ENCODE assay signal across 20 mouse cellular contexts in genomic region chr15:85405567-85405966, GRCm38 (mm10).
DNase-seq lines count a peak whose midpoint lies in the region; ATAC-seq and TF ChIP-seq lines count a peak whose summit lies in the region.
"Had no signal": no experiment of that assay in that cellular context is flagged by ENCODE, and none has a peak within 500 bp of the region (broad histone marks: within the 10 kb centered on the region; RNA-seq: fewer than 3 reads in every experiment).

No protein-coding gene starts in this region.

- H3K27me3 ChIP-seq in forebrain, embryonic 10.5 days (ENCODE audit: poor library complexity, severe bottlenecking): no peaks in the 10 kb centered on the region
- no peaks in the 10 kb centered on the region for H3K27me3 ChIP-seq in forebrain, embryonic 11.5 days (ENCODE audit: control insufficient read depth, insufficient read depth, low read length)
- no peaks in the 10 kb centered on the region for H3K27me3 ChIP-seq in lung, postnatal 0 days (replicated peaks; ENCODE audit: insufficient read depth, low read length)
- no peaks in the 10 kb centered on the region for H3K27me3 ChIP-seq in midbrain, embryonic 16.5 days (ENCODE audit: control insufficient read depth, insufficient read depth, low read depth, low read length)
- no peaks in the 10 kb centered on the region for H3K27me3 ChIP-seq in liver, postnatal 0 days (ENCODE audit: insufficient read depth, low read length)
- H3K27me3 ChIP-seq: heart, embryonic 12.5 days; limb, embryonic 15.5 days; stomach, embryonic 15.5 days had no signal

- DNase-seq in forebrain, embryonic 10.5 days (ENCODE audit: extremely low spot score, low spot score): no peak
- DNase-seq in forebrain, embryonic 11.5 days (ENCODE audit: low spot score): no peak
- peak; percentile 55 for DNase-seq in lung, postnatal 0 days (ENCODE audit: low spot score)
- no peak for DNase-seq in lung, postnatal 14 days
- peak; percentile 25 for DNase-seq in thymus, postnatal 4 days
- DNase-seq in thymus, postnatal 36 days: no peak
- DNase-seq in liver, postnatal 0 days: no peak
- DNase-seq: adrenal gland, postnatal 36 days; gastrocnemius, postnatal 14 days; heart, adult 18-20 months; heart, postnatal 14 days; kidney, adult 11 months; left cerebral cortex, postnatal 4 days had no signal

- no peak for TF ChIP-seq CTCF in lung, postnatal 0 days (IDR thresholded peaks at IDR 0.05)
- TF ChIP-seq CTCF in liver, postnatal 0 days (IDR thresholded peaks at IDR 0.05; ENCODE audit: low read depth): no peak

- H3K9me3 ChIP-seq in forebrain, embryonic 10.5 days: no peaks in the 10 kb centered on the region
- H3K9me3 ChIP-seq in forebrain, embryonic 11.5 days (ENCODE audit: control insufficient read depth, low read length): no peaks in the 10 kb centered on the region
- no peaks in the 10 kb centered on the region for H3K9me3 ChIP-seq in lung, postnatal 0 days (ENCODE audit: low read length)
- H3K9me3 ChIP-seq in midbrain, embryonic 16.5 days (replicated peaks; ENCODE audit: control insufficient read depth, low read length, poor library complexity, severe bottlenecking): no peaks in the 10 kb centered on the region
- no peaks in the 10 kb centered on the region for H3K9me3 ChIP-seq in liver, postnatal 0 days (ENCODE audit: low read length)
- H3K9me3 ChIP-seq: embryonic facial prominence, embryonic 10.5 days; heart, embryonic 12.5 days; limb, embryonic 15.5 days; stomach, embryonic 15.5 days had no signal

- peak; percentile 50; the same call in 1 of the 2 replicates for TF ChIP-seq EP300 in lung, postnatal 0 days (IDR thresholded peaks at IDR 0.05)
- no peak for TF ChIP-seq EP300 in liver, postnatal 0 days (IDR thresholded peaks at IDR 0.05; ENCODE audit: low read depth)

- 84% methylated on average over 3 of the region's 3 CpGs for WGBS in forebrain, embryonic 10.5 days
- WGBS in forebrain, embryonic 11.5 days: 83% methylated on average over 3 of the region's 3 CpGs
- 52% methylated on average over 3 of the region's 3 CpGs for WGBS in lung, postnatal 0 days
- WGBS in midbrain, embryonic 16.5 days: 74% methylated on average over 3 of the region's 3 CpGs
- 68% methylated on average over 3 of the region's 3 CpGs for WGBS in liver, postnatal 0 days (ENCODE audit: insufficient replicate concordance)

- H3K4me3 ChIP-seq in forebrain, embryonic 10.5 days: no peak overlapping the region
- H3K4me3 ChIP-seq in forebrain, embryonic 11.5 days (ENCODE audit: low read depth, low read length): no peak overlapping the region
- no peak overlapping the region for H3K4me3 ChIP-seq in lung, postnatal 0 days (ENCODE audit: low read depth, low read length)
- no peak overlapping the region for H3K4me3 ChIP-seq in midbrain, embryonic 16.5 days (ENCODE audit: low read depth, low read length)
- H3K4me3 ChIP-seq in liver, postnatal 0 days (ENCODE audit: low read depth, low read length): no peak overlapping the region
- H3K4me3 ChIP-seq: embryonic facial prominence, embryonic 10.5 days; heart, embryonic 12.5 days; limb, embryonic 15.5 days; stomach, embryonic 15.5 days had no signal

- H3K27ac ChIP-seq in forebrain, embryonic 10.5 days: 0 out of 2 replicates have a peak overlapping the region, but pooled peaks have one; percentile 6
- no peak overlapping the region for H3K27ac ChIP-seq in forebrain, embryonic 11.5 days (ENCODE audit: low read depth, low read length)
- H3K27ac ChIP-seq in lung, postnatal 0 days (ENCODE audit: low read length): 0 out of 2 replicates have a peak overlapping the region, but pooled peaks have one; percentile 32
- peak overlapping the region; percentile 17; the same call in 1 of the 2 replicates for H3K27ac ChIP-seq in midbrain, embryonic 16.5 days (ENCODE audit: low read length)
- no peak overlapping the region for H3K27ac ChIP-seq in liver, postnatal 0 days (ENCODE audit: low read depth)
- H3K27ac ChIP-seq: embryonic facial prominence, embryonic 10.5 days; limb, embryonic 15.5 days; liver, embryonic 14.5 days; macrophage; stomach, embryonic 15.5 days had no signal

- ATAC-seq in forebrain, embryonic 11.5 days (replicated peaks; ENCODE audit: low FRiP score): no peak
- peak; percentile 76 for ATAC-seq in lung, postnatal 0 days
- no peak for ATAC-seq in midbrain, embryonic 16.5 days
- no peak for ATAC-seq in liver, postnatal 0 days

- no peak overlapping the region for H3K4me2 ChIP-seq in forebrain, embryonic 11.5 days (ENCODE audit: low read depth, low read length, severe bottlenecking)
- no peak overlapping the region for H3K4me2 ChIP-seq in lung, postnatal 0 days (replicated peaks; ENCODE audit: low read depth, low read length)
- no peak overlapping the region for H3K4me2 ChIP-seq in midbrain, embryonic 16.5 days (ENCODE audit: low read length)
- no peak overlapping the region for H3K4me2 ChIP-seq in liver, postnatal 0 days (ENCODE audit: low read depth, low read length)
- H3K4me2 ChIP-seq: heart, embryonic 12.5 days; limb, embryonic 15.5 days; stomach, embryonic 15.5 days had no signal

- H3K9ac ChIP-seq in forebrain, embryonic 11.5 days (ENCODE audit: low read length): no peak overlapping the region
- H3K9ac ChIP-seq in lung, postnatal 0 days (replicated peaks; ENCODE audit: low read depth): no peak overlapping the region
- H3K9ac ChIP-seq in midbrain, embryonic 16.5 days (ENCODE audit: low read depth, low read length): no peak overlapping the region
- H3K9ac ChIP-seq in liver, postnatal 0 days (replicated peaks): no peak overlapping the region
- H3K9ac ChIP-seq: heart, embryonic 12.5 days; limb, embryonic 15.5 days; liver, embryonic 14.5 days; stomach, embryonic 15.5 days had no signal

- peaks cover 32% of the 10 kb centered on the region for H3K36me3 ChIP-seq in forebrain, embryonic 10.5 days (replicated peaks)
- no peaks in the 10 kb centered on the region for H3K36me3 ChIP-seq in forebrain, embryonic 11.5 days (ENCODE audit: control insufficient read depth, insufficient read depth, low read length)
- H3K36me3 ChIP-seq in lung, postnatal 0 days (ENCODE audit: insufficient read depth, low read length): no peaks in the 10 kb centered on the region
- no peaks in the 10 kb centered on the region for H3K36me3 ChIP-seq in midbrain, embryonic 16.5 days (ENCODE audit: control insufficient read depth, insufficient read depth, low read length)
- no peaks in the 10 kb centered on the region for H3K36me3 ChIP-seq in liver, postnatal 0 days (replicated peaks; ENCODE audit: insufficient read depth, low read length)
- H3K36me3 ChIP-seq: stomach, embryonic 15.5 days had no signal

- peaks cover 14% of the 10 kb centered on the region; the same call in 1 of the 2 replicates for H3K4me1 ChIP-seq in forebrain, embryonic 10.5 days
- H3K4me1 ChIP-seq in forebrain, embryonic 11.5 days (replicated peaks; ENCODE audit: control insufficient read depth, insufficient read depth, low read length): no peaks in the 10 kb centered on the region
- 0 out of 2 replicates have a peak, but pooled peaks cover 6% of the 10 kb centered on the region for H3K4me1 ChIP-seq in lung, postnatal 0 days (ENCODE audit: insufficient read depth, low read depth, low read length)
- peaks cover 10% of the 10 kb centered on the region; the same call in 1 of the 2 replicates for H3K4me1 ChIP-seq in midbrain, embryonic 16.5 days (ENCODE audit: control insufficient read depth, insufficient read depth, low read length)
- no peaks in the 10 kb centered on the region; the same call in 1 of the 2 replicates for H3K4me1 ChIP-seq in liver, postnatal 0 days (ENCODE audit: insufficient read depth)
- H3K4me1 ChIP-seq: embryonic facial prominence, embryonic 10.5 days had no signal

Comparison
In these comparisons a context has a peak if more than half of its experiments do, and no peak if none do; other contexts are left out.
1. DNase-seq: peak in lung, postnatal 0 days (single experiment) and thymus, postnatal 4 days (single experiment); none in forebrain, embryonic 10.5 days (single experiment), forebrain, embryonic 11.5 days (single experiment), lung, postnatal 14 days (single experiment), thymus, postnatal 36 days (0 of 2) and liver, postnatal 0 days (single experiment).
2. H3K27ac ChIP-seq: peak in forebrain, embryonic 10.5 days (single experiment), lung, postnatal 0 days (single experiment) and midbrain, embryonic 16.5 days (single experiment); none in forebrain, embryonic 11.5 days (single experiment) and liver, postnatal 0 days (single experiment).